Mouse (Mus musculus) liver, embryonic 16.5 days (tissue): Measurements from ENCODE around the gene Tmem200a. TPM values are rescaled to one million over a fixed set of nuclear protein-coding genes. Genes with fewer than 3 reads are reported as not detected.

ENCODE experiments used
- ATAC-seq: fragments of 200-750 bp; cut with Nextera tagmentation; 2 replicates; pipeline ENCODE4 v1.8.0; 2017; ENCODE audit warnings: low read depth, mild to moderate bottlenecking, moderate number of reproducible peaks, moderate library complexity
- H3K27ac ChIP-seq: fragments of 300-500 bp; sonication (generic); 2 replicates; pipeline ENCODE4 v1.5.1; 2014; ENCODE audit warnings: mild to moderate bottlenecking, low read length
- H3K27me3 ChIP-seq: fragments of 300-500 bp; sonication (generic); 2 replicates; pipeline ENCODE4 v1.6.1; 2014; ENCODE audit warnings: low read depth, low read length, mixed read lengths; ENCODE audit not compliant: control insufficient read depth, insufficient read depth
- H3K36me3 ChIP-seq: fragments of 300-500 bp; sonication (generic); 2 replicates; pipeline ENCODE4 v1.6.1; 2014; ENCODE audit warnings: mild to moderate bottlenecking; ENCODE audit not compliant: control insufficient read depth, insufficient read depth
- H3K4me1 ChIP-seq: fragments of 300-500 bp; sonication (generic); 2 replicates; pipeline ENCODE4 v1.6.1; 2014; ENCODE audit warnings: low read depth, low read length, mixed read lengths; ENCODE audit not compliant: control insufficient read depth
- H3K4me2 ChIP-seq: fragments of 300-500 bp; sonication (generic); 2 replicates; pipeline ENCODE4 v1.6.1; 2014; ENCODE audit warnings: low read depth, low read length, mixed read lengths
- H3K4me3 ChIP-seq: fragments of 300-500 bp; sonication (generic); 2 replicates; pipeline ENCODE4 v1.5.1; 2014; ENCODE audit warnings: low read depth, mild to moderate bottlenecking, low read length
- H3K9ac ChIP-seq: fragments of 300-500 bp; sonication (generic); 2 replicates; pipeline ENCODE4 v1.6.1; 2014; ENCODE audit warnings: low read depth, low read length
- H3K9me3 ChIP-seq: fragments of 300-500 bp; sonication (generic); replicated peaks from 2 replicates; pipeline ENCODE4 v1.6.1; 2016; ENCODE audit warnings: low read length; ENCODE audit not compliant: control insufficient read depth
- WGBS: fragments of 180-500 bp; shearing (Covaris S2); extraction: QIAGEN DNeasy Blood & Tissue Kit; methylation state at CpG from one replicate; pipeline ENCODE4 v1.1.7; 2014; ENCODE audit not compliant: insufficient replicate concordance; 5-methylcytosine and 5-hydroxymethylcytosine counted together
- polyA plus RNA-seq: library from polyadenylated mRNA; unstranded; fragments of >200 nt; fragmentation: Nextera tagmentation; extraction: Ambion mirVana; gene quantifications from 2 replicates; pipeline ENCODE4 v1.2.1, GENCODE M21; 2015

Gene Tmem200a
- polyA plus RNA-seq, 1 experiment from 2014 or later: 0.05 TPM

DNA sequence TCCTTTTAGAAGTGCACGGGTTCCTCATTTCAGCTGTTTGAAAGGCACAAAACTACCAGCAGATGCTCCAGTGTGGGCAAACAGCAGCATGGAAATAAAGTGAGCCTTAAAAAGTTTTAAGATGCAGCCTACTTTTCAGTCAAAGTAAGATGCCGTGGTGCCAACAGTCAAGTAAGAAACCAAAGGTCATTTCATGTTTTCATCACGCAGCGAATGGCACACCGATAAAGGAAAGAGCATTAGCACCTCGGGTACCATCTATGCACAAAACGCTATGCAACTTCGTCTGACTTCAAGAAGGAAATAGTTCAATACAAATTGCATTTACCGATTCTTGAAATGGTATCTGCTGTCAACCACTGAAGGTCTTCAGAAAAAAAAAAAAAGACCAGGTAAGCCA, 1.9 kb downstream of the Tmem200a start:
- peaks cover 18% of the 10 kb centered on the region for H3K27me3 ChIP-seq
- H3K9ac ChIP-seq: no peak overlapping the region
- no peaks in the 10 kb centered on the region for H3K9me3 ChIP-seq
- H3K27ac ChIP-seq: no peak overlapping the region
- no peak overlapping the region for H3K4me2 ChIP-seq
- WGBS: 68% methylated on average over 9 of the region's 9 CpGs
- no peaks in the 10 kb centered on the region for H3K36me3 ChIP-seq
- no peak overlapping the region for H3K4me3 ChIP-seq
- no peak for ATAC-seq
- H3K4me1 ChIP-seq: no peaks in the 10 kb centered on the region

DNA sequence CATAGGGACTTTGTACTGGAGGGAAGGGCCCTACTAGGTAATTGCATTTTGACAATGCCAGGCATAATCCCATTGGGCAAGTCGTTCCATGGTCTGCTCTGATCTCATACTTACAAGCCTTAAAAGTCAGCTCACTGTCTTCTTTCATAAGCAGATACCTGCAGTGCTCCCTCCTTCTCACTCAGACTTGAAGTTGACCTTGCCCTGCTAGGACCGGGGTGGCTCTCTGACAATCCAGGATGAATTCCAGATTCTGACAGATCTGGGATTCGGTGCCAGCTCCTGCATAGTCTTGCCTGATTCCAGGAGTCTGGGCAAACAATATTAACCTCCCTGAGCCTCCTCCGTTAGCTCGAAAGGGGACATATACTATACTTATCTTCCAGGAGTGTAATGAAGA, 6.9 kb downstream of the Tmem200a start:
- Histone ChIP-seq H3K9ac (no peak overlapping the region), H3K4me2 (no peak overlapping the region), H3K4me3 (no peak overlapping the region), H3K4me1 (no peaks in the 10 kb centered on the region), H3K27me3 (peaks cover 1% of the 10 kb centered on the region; the same call in 1 of the 2 replicates), H3K27ac (no peak overlapping the region), H3K36me3 (no peaks in the 10 kb centered on the region), H3K9me3 (no peaks in the 10 kb centered on the region)
- no peak for ATAC-seq
- 65% methylated on average over 5 of the region's 5 CpGs for WGBS

DNA sequence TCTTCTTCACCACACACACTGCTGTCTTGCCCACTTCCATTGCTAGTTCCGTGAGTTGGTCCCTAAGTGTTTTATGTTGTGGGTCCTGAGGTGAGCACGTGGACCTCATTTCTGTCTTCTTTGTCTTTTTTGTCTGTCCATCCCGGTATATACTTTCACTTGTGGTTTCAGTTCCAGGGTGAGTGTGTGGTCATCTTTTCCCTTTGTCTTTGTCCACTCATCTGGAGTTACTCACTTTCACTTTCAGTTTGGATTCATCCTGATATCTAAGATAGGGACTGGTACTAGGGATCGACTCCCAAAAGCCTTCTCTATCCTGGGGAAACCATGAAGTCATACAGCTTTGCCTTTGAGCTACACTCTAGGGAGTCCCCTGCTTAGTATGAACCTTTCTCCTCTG, 15.8 kb downstream of the Tmem200a start:
- WGBS: 54% methylated on average over 4 of the region's 4 CpGs
- Histone ChIP-seq H3K4me1 (no peaks in the 10 kb centered on the region), H3K9me3 (no peaks in the 10 kb centered on the region), H3K27me3 (no peaks in the 10 kb centered on the region), H3K4me2 (no peak overlapping the region), H3K4me3 (no peak overlapping the region), H3K9ac (no peak overlapping the region), H3K27ac (no peak overlapping the region), H3K36me3 (no peaks in the 10 kb centered on the region)
- no peak for ATAC-seq

- Histone ChIP-seq H3K36me3 (no peaks in the 10 kb centered on the region), H3K27me3 (no peaks in the 10 kb centered on the region), H3K4me1 (no peaks in the 10 kb centered on the region), H3K9ac (no peak overlapping the region), H3K4me2 (no peak overlapping the region), H3K4me3 (no peak overlapping the region), H3K9me3 (no peaks in the 10 kb centered on the region), H3K27ac (no peak overlapping the region)
- ATAC-seq: no peak
- 74% methylated on average over 3 of the region's 3 CpGs for WGBS
Measured at GRCm38 (mm10) chr10:26059662-26060307, 19.1 kb downstream of the Tmem200a start.

DNA sequence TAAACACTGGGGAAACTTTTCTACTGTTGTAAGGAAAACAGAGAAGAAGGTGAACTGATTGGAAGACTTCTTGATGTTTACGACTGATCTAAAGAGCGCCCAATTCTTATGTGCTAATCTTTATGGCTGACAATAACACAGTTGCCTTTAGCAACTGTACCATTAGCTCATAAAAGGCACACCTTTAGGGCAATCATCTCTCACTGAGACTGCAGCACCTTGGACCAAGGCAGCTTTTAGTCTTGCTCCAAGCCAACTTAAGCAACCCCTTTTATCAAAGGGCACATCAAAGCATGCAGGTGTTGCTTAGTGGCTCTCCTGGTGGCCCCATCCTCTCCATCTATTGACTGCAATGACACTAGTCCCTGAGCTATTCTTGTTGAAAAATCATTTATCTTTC, 27.7 kb downstream of the Tmem200a start:
- Histone ChIP-seq H3K9ac (no peak overlapping the region), H3K4me1 (no peaks in the 10 kb centered on the region), H3K4me2 (no peak overlapping the region), H3K27me3 (no peaks in the 10 kb centered on the region), H3K9me3 (no peaks in the 10 kb centered on the region), H3K36me3 (no peaks in the 10 kb centered on the region), H3K27ac (no peak overlapping the region), H3K4me3 (no peak overlapping the region)
- ATAC-seq: no peak
- WGBS: 84% methylated on average over 2 of the region's 2 CpGs

DNA sequence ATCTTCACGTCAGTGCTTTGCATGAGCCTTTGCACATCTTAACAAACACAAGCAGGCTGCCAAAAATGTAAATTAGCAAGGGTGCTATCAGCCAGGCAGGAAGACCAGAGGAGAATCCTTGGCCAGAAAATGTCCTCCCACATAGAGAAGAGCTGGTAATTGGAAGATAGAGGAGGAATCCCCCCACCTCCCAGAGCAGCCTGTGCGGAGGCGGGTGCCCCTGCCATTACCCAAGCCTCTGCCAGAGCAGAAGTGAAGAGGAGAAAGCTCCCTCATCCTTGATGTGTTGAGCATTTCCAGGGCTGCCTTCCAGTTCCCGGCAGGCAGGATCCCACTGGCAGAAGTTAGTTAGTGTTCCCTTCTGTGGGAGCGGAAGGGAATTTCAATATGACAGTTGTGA, 43.9 kb downstream of the Tmem200a start:
- Histone ChIP-seq H3K27me3 (no peaks in the 10 kb centered on the region), H3K9ac (no peak overlapping the region), H3K4me1 (no peaks in the 10 kb centered on the region), H3K4me2 (no peak overlapping the region), H3K4me3 (no peak overlapping the region), H3K36me3 (no peaks in the 10 kb centered on the region), H3K9me3 (no peaks in the 10 kb centered on the region), H3K27ac (no peak overlapping the region)
- ATAC-seq: no peak
- 58% methylated on average over 5 of the region's 5 CpGs for WGBS

GRCm38 (mm10) chr10:26018740-26019139, 60.1 kb downstream of the Tmem200a start:
- H3K9ac ChIP-seq: no peak overlapping the region
- no peaks in the 10 kb centered on the region for H3K27me3 ChIP-seq
- H3K4me2 ChIP-seq: no peak overlapping the region
- no peaks in the 10 kb centered on the region for H3K9me3 ChIP-seq
- H3K36me3 ChIP-seq: no peaks in the 10 kb centered on the region
- H3K4me1 ChIP-seq: no peaks in the 10 kb centered on the region
- WGBS: 43% methylated on average over 3 of the region's 3 CpGs
- ATAC-seq: no peak
- no peak overlapping the region for H3K4me3 ChIP-seq
- no peak overlapping the region for H3K27ac ChIP-seq

- Histone ChIP-seq H3K36me3 (no peaks in the 10 kb centered on the region), H3K9me3 (no peaks in the 10 kb centered on the region)
- 7% methylated on average over 1 of the region's 1 CpGs for WGBS
Measured at GRCm38 (mm10) chr10:26014298-26014697, 64.6 kb downstream of the Tmem200a start.

GRCm38 (mm10) chr10:26008948-26009347, 69.9 kb downstream of the Tmem200a start:
- no peaks in the 10 kb centered on the region for H3K9me3 ChIP-seq
- no peaks in the 10 kb centered on the region for H3K4me1 ChIP-seq
- 39% methylated on average over 5 of the region's 5 CpGs for WGBS
- no peak overlapping the region for H3K4me3 ChIP-seq
- H3K27ac ChIP-seq: no peak overlapping the region
- no peaks in the 10 kb centered on the region for H3K27me3 ChIP-seq
- H3K36me3 ChIP-seq: no peaks in the 10 kb centered on the region
- H3K9ac ChIP-seq: no peak overlapping the region
- ATAC-seq: no peak
- H3K4me2 ChIP-seq: no peak overlapping the region

More at GRCm38 (mm10) chr10:26014298-26014697, 64.6 kb downstream of the Tmem200a start:
- no peaks in the 10 kb centered on the region for H3K4me1 ChIP-seq
- ATAC-seq: no peak
- H3K9ac ChIP-seq: no peak overlapping the region
- H3K27me3 ChIP-seq: no peaks in the 10 kb centered on the region
- H3K27ac ChIP-seq: no peak overlapping the region
- H3K4me3 ChIP-seq: no peak overlapping the region
- H3K4me2 ChIP-seq: no peak overlapping the region
